Mouse (Mus musculus) embryonic fibroblast, embryonic 13.5 days (primary cell): ENCODE measurements around the gene Tagln. TPM values are rescaled to one million over a fixed set of nuclear protein-coding genes. Genes with fewer than 3 reads are reported as not detected.

Source experiments
- H3K27ac ChIP-seq: 2 replicates; pipeline ENCODE4 v1.5.1; 2012; ENCODE audit warnings: low read length, control low read depth, inconsistent platforms; ENCODE audit not compliant: insufficient read depth
- H3K4me1 ChIP-seq: 2 replicates; pipeline ENCODE4 v1.6.1; 2011; ENCODE audit warnings: low read length; ENCODE audit not compliant: control insufficient read depth, insufficient read depth
- H3K4me3 ChIP-seq: 2 replicates; pipeline ENCODE4 v1.5.1; 2011; ENCODE audit warnings: mild to moderate bottlenecking, control low read depth, low read length; ENCODE audit not compliant: insufficient read depth
- CTCF ChIP-seq: IDR thresholded peaks from 2 replicates; pipeline ENCODE4 v1.5.1; 2011; ENCODE audit warnings: mild to moderate bottlenecking, control low read depth, low read length, moderate library complexity, borderline replicate concordance; ENCODE audit not compliant: insufficient read depth
- POLR2A ChIP-seq: IDR thresholded peaks from 2 replicates; pipeline ENCODE4 v1.6.1; 2011; ENCODE audit warnings: low read depth, mild to moderate bottlenecking, control low read depth, low read length, moderate library complexity
- polyA plus RNA-seq: library from polyadenylated mRNA; stranded (reverse); fragments of >200 nt; gene quantifications from 2 replicates; pipeline ENCODE4 v1.2.4, GENCODE M21; 2011; ENCODE audit warnings: low read depth; ENCODE audit not compliant: missing spikeins, insufficient read length

Tagln gene
- polyA plus RNA-seq, 1 experiment, result 1,824 TPM

DNA sequence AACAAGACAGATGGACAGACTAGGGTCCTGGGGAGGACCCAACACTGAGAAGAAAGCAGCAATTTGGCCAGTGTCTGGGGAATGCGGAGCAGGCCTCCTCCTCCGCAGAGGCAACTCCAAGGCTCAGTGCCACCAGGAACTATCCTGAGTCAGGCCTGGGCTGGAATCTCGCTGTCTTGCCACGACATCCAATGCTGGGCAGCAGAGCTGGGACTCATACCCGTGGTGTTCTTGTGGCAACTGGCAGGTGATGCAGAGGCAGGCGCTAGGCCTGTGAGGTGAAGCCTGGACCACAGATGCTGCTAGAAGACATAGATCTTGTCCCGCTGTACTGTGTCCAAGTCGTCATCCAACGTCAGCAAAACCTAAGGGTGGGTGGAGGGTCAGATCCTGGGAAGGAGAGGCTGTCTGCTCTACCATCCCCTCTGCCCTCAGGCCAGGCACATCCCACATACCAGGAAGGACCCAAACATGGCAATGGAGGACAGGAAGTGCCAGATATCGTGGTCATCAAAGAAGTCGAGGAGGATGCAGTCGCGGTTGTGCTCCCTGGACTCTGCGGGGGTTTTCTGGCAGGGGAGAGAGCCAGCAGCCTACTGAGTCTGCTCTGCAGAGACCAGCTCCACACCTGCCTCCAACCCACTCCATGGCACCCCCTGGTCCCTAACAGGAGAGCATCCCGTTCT, 3.2 kb upstream of the Tagln start:
- H3K4me1 ChIP-seq, result peaks cover 7% of the 10 kb centered on the region
- no peak overlapping the region for H3K27ac ChIP-seq
- TF ChIP-seq CTCF, result no peak
- TF ChIP-seq POLR2A, result no peak
- H3K4me3 ChIP-seq, result no peak overlapping the region

DNA sequence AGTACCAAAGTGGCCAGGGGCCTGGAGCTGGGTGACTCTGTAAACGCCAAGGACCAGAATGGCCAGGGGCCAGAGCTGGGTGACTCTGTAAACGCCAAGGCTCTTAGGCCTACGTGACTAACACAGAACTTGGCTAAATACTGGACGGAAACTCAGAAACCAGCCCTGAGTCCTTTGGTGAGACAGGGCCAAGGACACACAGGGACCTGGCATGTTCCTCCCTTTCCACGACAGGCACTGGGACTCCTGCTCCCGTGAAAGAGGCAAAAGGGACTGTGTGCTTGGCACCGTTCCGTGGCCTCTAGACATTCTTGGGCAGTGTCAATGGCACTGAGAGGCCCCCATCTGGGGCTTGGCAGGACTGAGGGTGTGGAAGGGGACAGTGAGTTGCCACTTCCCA, 2.2 kb upstream of the Tagln start:
- Histone ChIP-seq H3K4me3 (no peak overlapping the region), H3K27ac (no peak overlapping the region), H3K4me1 (peaks cover 7% of the 10 kb centered on the region)
- no peak for TF ChIP-seq POLR2A
- no peak for TF ChIP-seq CTCF

DNA sequence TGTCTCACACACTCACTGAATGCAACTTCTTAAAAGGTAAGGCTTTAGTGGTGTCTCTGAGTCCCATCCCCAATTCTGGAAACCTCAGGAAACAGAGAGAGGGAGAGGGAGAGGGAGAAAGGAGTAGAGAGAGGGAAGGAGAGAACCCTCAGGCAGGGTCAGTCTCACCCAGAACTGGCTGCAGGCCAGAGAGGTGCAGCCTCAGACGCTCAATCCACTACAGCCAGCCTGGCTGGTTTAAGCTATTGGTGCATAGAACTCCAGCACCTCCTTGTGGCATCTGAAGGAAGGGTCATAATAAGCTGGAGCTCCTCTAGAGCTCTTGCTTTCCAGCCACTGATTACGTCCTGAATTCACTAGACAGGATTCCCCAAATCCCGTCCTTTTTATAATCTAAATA, 1.0 kb upstream of the Tagln start:
- TF ChIP-seq POLR2A (peak; percentile 29; the same call in 1 of the 2 replicates), CTCF (peak; percentile 20; the same call in 1 of the 2 replicates)
- Histone ChIP-seq H3K4me1 (peaks cover 7% of the 10 kb centered on the region), H3K4me3 (no peak overlapping the region), H3K27ac (peak overlapping the region; percentile 94)

DNA sequence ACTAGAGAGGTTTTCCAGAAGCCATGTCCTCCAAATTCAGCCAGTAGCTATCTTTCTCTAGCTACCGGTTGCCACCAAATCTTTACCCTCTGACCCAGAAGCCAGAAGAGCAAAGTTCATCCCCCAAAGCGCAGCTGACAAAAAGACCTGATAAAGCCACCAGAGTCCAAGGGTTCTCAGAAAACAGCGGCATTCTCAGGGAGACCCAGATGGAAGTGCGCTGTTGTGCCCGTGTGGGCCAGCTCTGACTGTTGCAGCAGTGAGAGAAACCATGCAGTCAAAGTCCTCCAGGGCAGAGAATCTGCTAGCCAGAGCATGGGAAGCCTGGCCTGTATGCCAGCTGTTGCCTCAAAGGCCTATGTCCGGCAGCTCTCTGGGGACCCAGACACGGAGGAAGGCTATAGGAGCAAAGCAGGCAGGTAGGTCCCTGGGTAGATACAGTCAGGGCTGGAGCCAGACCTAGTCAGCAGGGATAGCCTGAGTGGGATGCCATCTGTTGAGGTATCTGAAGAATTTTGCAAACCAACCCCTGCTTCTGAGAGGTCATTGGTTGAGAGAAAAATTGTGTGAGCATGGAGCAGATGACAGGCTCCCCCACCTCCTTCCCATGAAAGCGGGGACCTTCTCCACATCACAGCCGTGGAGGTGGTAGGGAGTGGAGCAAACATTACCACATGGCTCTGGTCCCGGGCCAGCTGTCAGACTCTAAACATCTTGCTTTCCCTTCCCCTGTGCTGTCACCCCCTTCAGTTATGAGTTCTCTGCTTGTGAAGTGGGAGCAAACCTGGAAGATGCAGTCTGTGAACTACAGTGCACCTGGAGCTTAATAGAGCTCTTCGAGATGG, 3.1 kb downstream of the Tagln start:
- TF ChIP-seq CTCF (no peak), POLR2A (peak; percentile 55)
- Histone ChIP-seq H3K4me1 (peaks cover 7% of the 10 kb centered on the region), H3K4me3 (peak overlapping the region; percentile 68), H3K27ac (peak overlapping the region; percentile 16)

DNA sequence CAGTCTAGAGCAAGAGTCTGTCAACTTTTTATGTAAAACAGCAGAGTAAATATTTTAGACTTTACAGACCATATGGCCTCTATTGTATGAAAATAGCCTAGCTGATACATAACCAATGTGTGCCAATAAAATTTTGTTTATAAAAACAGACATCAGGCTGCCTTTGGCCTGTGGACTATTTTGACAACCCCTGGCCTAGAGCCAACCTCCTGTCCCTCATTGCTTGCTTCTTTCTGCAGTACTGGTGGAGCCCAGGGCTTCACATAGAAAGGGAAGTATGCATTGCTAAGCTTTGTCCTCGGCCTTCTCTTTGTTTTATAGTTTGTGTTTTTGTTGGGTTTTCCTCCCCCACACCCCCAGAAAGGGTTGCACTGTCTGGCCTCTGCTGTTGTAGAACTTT, 3.9 kb downstream of the Tagln start:
- H3K4me1 ChIP-seq, result peaks cover 7% of the 10 kb centered on the region
- H3K4me3 ChIP-seq, result peak overlapping the region; percentile 68
- H3K27ac ChIP-seq, result peak overlapping the region; percentile 16
- TF ChIP-seq CTCF (no peak), POLR2A (no peak; the same call in 1 of the 2 replicates)

DNA sequence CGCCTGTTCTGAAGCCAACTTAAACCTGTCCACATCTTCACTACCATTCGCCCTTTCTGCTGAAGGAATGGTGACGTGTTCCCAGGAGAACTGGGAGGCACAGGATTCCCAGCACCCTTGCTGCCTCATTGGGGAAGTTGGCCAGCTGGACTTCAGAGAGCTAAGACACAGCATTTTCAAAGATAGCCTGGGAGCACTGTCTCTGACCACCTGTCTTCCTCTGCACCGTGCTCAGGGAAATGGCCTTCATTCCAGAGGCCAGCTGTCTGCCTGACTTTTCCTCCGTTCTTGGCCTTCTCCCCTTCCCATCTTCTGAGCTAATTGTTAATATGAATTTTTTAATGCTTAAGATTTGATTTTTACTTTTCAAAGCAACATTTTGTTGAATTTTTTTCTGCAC, 6.6 kb downstream of the Tagln start:
- TF ChIP-seq POLR2A (peak; percentile 42; the same call in 1 of the 2 replicates), CTCF (no peak)
- Histone ChIP-seq H3K4me1 (no peaks in the 10 kb centered on the region), H3K27ac (no peak overlapping the region), H3K4me3 (no peak overlapping the region)

DNA sequence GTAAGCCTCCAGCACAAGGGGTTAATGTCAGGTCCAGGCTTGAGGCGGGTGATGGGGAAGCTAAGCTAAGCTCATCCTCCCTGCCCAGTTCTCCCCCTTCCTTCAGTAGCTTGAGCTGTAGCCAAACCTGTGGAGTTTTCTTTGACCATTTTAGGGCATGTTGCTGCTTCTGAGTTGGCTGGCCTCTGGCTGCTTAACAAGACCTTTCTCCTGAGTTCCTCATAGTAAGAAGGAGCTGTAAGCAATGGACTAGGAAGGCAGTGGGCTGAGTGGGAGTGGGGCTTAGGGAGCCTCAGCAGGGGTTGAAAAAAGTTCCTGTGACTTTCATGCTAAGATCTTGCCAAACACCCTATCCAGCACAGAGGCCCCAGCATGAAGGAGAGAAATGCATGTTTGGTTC, 16.0 kb downstream of the Tagln start:
- Histone ChIP-seq H3K27ac (peak overlapping the region; percentile 71), H3K4me1 (no peaks in the 10 kb centered on the region), H3K4me3 (no peak overlapping the region)
- TF ChIP-seq CTCF (no peak), POLR2A (no peak)

DNA sequence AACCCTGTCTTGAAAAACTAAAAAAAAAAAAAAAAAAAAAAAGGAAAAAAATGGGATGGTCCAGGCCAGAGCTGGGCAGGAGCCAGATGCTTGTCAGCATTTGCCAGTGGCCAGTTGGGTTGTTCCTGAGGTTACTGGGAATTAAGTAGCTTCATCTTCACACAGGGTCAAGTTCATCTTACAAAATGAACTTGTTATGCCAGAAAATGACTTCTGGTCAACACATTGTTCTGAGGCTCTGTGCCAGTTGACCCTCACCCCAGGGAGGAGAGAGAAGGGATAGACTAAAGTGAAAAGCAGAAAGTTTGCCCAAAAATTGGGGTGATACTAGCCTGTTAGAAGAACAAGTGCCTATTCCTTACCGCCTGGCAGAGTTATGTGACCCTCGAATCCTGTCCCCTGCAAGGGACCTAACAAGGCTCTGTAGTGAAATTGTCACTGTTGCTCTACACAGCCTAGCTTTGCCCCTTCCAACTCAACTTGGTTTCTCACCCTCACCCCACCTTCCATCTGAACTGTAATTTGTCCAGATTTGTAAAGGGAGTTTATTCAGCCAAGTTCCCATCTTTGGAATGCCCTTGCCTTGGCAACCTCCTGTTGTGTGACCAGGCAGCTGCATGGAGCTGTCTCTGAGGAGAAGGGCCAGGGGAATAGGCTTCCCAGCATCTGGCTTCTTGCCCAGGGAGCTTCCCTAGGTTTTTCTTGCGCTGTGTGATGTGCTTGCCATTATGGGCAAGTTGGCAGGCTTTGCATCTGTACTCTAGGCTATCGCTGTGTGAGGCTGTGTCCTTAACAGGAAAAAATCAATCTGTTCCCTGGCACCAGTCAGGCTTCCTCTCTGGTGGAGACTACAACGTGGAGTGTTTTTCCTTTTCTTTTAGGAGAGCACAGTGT, 18.6 kb downstream of the Tagln start:
- Histone ChIP-seq H3K4me3 (no peak overlapping the region), H3K27ac (no peak overlapping the region), H3K4me1 (no peaks in the 10 kb centered on the region)
- no peak for TF ChIP-seq POLR2A
- no peak for TF ChIP-seq CTCF

DNA sequence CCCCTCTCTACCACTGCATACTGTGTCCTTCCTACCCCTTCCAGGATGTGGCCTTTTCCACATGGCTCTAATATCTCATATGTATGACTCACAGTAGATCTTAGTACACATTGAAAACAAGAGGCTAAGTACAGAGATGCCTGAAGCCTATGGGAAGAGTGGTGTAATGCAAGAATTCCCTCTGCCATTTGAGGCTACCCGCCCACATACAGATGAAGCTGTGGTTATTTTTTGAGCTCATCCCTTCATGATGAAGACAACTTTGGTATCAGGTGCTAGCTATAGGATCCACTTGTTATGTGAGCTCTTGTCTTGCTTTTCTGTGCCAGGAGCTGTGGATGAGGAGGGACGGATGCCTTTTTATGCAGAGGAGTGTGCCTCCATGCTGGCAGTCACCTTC, 20.2 kb downstream of the Tagln start:
- Histone ChIP-seq H3K4me3 (no peak overlapping the region), H3K27ac (no peak overlapping the region), H3K4me1 (no peaks in the 10 kb centered on the region)
- TF ChIP-seq POLR2A (no peak), CTCF (no peak)
